Mouse (Mus musculus): ENCODE data around the gene 9230102O04Rik. TPM values are rescaled to one million over a fixed set of nuclear protein-coding genes. Genes with fewer than 3 reads are reported as not detected.
A peak's percentile ranks its signal among the peaks of the same experiment; 100 is the strongest.

9230102O04Rik gene
- total RNA-seq, 1 experiment, result not detected

DNA sequence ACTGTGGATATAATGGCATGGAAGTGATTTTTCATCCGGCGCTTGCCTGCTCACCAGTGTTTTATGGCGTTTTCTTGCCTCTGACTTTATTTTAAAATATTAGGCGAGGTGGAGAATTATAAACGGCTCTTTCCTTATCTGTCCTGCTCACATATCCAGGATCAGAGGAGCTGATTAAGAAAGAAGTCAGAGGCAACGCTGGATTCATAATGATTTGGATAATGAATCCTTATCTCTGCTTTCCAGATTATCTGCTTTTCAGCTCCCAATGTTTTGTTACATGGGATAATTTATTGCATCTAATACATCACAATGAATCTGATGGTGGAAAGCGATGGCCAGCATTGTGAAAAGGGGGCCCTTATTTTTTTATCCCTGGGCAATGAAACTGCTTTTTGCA, 3.2 kb upstream of the 9230102O04Rik start:
- in situ Hi-C loops (cut with MboI; ENCODE audit: low sequenced_read_pairs in 2 of 2, unreplicated experiment in 2 of 2), result no loop called here
- no peak for TF ChIP-seq CHD2 (IDR thresholded peaks at IDR 0.05; ENCODE audit: low read depth, low read length)
- no peak for TF ChIP-seq HCFC1 (IDR thresholded peaks at IDR 0.05; ENCODE audit: borderline replicate concordance, insufficient read depth, low read length)
- no peak for TF ChIP-seq ZC3H11A (IDR thresholded peaks at IDR 0.05; ENCODE audit: borderline replicate concordance, low read depth, low read length)
- no peak for TF ChIP-seq ZNF384 (IDR thresholded peaks at IDR 0.05; ENCODE audit: low read depth, low read length)
- TF ChIP-seq MAFK (IDR thresholded peaks at IDR 0.05; ENCODE audit: insufficient read depth, low read depth, low read length), result no peak
- H3K36me3 ChIP-seq (ENCODE audit: control insufficient read depth, insufficient read depth, low read length, poor library complexity, severe bottlenecking), result no peaks in the 10 kb centered on the region
- no peaks in the 10 kb centered on the region for H3K9me3 ChIP-seq (ENCODE audit: control insufficient read depth, insufficient read depth, low read depth, low read length)
- no peak overlapping the region for H3K27ac ChIP-seq (ENCODE audit: insufficient read depth, low read depth, low read length, poor library complexity, severe bottlenecking)
- no peak overlapping the region for H3K4me3 ChIP-seq (ENCODE audit: insufficient read depth in 1 of 2, low read depth in 1 of 2, low read length in 2 of 2, poor library complexity in 1 of 2, severe bottlenecking in 1 of 2)
- DNase-seq (ENCODE audit: low read depth, low spot score), result no peak
- H3K4me1 ChIP-seq (ENCODE audit: control insufficient read depth in 2 of 2, insufficient read depth in 2 of 2, low read length in 2 of 2, poor library complexity in 1 of 2), result no peaks in the 10 kb centered on the region
- H3K9ac ChIP-seq (ENCODE audit: insufficient read depth, low read depth, low read length, poor library complexity, severe bottlenecking), result no peak overlapping the region

DNA sequence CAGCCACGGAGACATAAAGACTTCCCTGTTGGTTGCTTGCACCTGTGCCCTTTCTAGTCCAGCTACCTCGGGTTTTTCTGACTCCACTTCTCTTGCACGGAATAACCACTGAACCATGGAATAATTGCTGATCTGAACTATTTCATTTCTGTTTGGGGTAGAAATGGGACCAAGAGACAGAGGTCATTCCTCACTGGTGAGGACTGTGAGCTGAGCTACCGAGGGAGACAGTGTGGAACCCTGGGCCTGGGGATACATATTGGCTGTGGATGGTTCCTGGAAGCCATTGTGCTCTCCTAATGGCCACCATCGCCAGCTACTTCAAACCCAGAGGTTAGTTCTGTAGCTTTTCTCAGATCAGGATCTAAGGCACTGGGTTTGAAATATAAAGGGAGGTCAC, 1.6 kb upstream of the 9230102O04Rik start:
- Histone ChIP-seq H3K27ac (ENCODE audit: insufficient read depth, low read depth, low read length, poor library complexity, severe bottlenecking) (no peak overlapping the region), H3K4me3 (ENCODE audit: insufficient read depth in 1 of 2, low read depth in 1 of 2, low read length in 2 of 2, poor library complexity in 1 of 2, severe bottlenecking in 1 of 2) (no peak overlapping the region), H3K36me3 (ENCODE audit: control insufficient read depth, insufficient read depth, low read length, poor library complexity, severe bottlenecking) (no peaks in the 10 kb centered on the region), H3K9me3 (ENCODE audit: control insufficient read depth, insufficient read depth, low read depth, low read length) (no peaks in the 10 kb centered on the region), H3K9ac (ENCODE audit: insufficient read depth, low read depth, low read length, poor library complexity, severe bottlenecking) (no peak overlapping the region), H3K4me1 (ENCODE audit: control insufficient read depth in 2 of 2, insufficient read depth in 2 of 2, low read length in 2 of 2, poor library complexity in 1 of 2) (no peaks in the 10 kb centered on the region)
- no peak for DNase-seq (ENCODE audit: low read depth, low spot score)
- in situ Hi-C loops (cut with MboI; ENCODE audit: low sequenced_read_pairs in 2 of 2, unreplicated experiment in 2 of 2), result no loop called here
- TF ChIP-seq ZC3H11A (IDR thresholded peaks at IDR 0.05; ENCODE audit: borderline replicate concordance, low read depth, low read length) (no peak), HCFC1 (IDR thresholded peaks at IDR 0.05; ENCODE audit: borderline replicate concordance, insufficient read depth, low read length) (no peak), MAFK (IDR thresholded peaks at IDR 0.05; ENCODE audit: insufficient read depth, low read depth, low read length) (no peak), ZNF384 (IDR thresholded peaks at IDR 0.05; ENCODE audit: low read depth, low read length) (no peak), CHD2 (IDR thresholded peaks at IDR 0.05; ENCODE audit: low read depth, low read length) (no peak)

DNA sequence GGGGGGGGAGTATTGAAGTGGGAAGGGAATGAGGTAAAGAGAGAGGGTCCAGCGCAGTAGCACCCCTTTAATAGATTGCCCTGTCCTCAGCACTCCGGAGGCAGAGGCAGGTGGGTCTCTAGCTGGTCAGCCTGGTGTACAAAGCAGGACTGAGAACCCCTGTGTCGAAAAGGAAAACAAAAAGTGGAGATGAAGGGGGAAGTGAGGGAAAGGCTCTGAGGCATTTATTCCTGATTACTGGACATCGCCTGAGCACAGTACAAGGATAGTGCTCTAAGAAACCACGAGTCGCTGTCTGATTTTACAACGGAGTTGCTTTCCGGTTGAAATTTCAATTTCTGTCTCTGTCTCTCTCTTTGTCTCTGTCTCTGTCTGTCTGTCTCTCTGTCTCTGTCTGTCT, 911 bp upstream of the 9230102O04Rik start:
- H3K36me3 ChIP-seq (ENCODE audit: control insufficient read depth, insufficient read depth, low read length, poor library complexity, severe bottlenecking), result no peaks in the 10 kb centered on the region
- in situ Hi-C loops (cut with MboI; ENCODE audit: low sequenced_read_pairs in 2 of 2, unreplicated experiment in 2 of 2), result no loop called here
- no peak overlapping the region for H3K9ac ChIP-seq (ENCODE audit: insufficient read depth, low read depth, low read length, poor library complexity, severe bottlenecking)
- H3K4me3 ChIP-seq (ENCODE audit: insufficient read depth in 1 of 2, low read depth in 1 of 2, low read length in 2 of 2, poor library complexity in 1 of 2, severe bottlenecking in 1 of 2), result no peak overlapping the region
- TF ChIP-seq CHD2 (IDR thresholded peaks at IDR 0.05; ENCODE audit: low read depth, low read length) (no peak), HCFC1 (IDR thresholded peaks at IDR 0.05; ENCODE audit: borderline replicate concordance, insufficient read depth, low read length) (no peak), MAFK (IDR thresholded peaks at IDR 0.05; ENCODE audit: insufficient read depth, low read depth, low read length) (no peak), ZNF384 (IDR thresholded peaks at IDR 0.05; ENCODE audit: low read depth, low read length) (no peak), ZC3H11A (IDR thresholded peaks at IDR 0.05; ENCODE audit: borderline replicate concordance, low read depth, low read length) (no peak)
- no peaks in the 10 kb centered on the region for H3K9me3 ChIP-seq (ENCODE audit: control insufficient read depth, insufficient read depth, low read depth, low read length)
- no peaks in the 10 kb centered on the region for H3K4me1 ChIP-seq (ENCODE audit: control insufficient read depth in 2 of 2, insufficient read depth in 2 of 2, low read length in 2 of 2, poor library complexity in 1 of 2)
- H3K27ac ChIP-seq (ENCODE audit: insufficient read depth, low read depth, low read length, poor library complexity, severe bottlenecking), result no peak overlapping the region
- no peak for DNase-seq (ENCODE audit: low read depth, low spot score)

DNA sequence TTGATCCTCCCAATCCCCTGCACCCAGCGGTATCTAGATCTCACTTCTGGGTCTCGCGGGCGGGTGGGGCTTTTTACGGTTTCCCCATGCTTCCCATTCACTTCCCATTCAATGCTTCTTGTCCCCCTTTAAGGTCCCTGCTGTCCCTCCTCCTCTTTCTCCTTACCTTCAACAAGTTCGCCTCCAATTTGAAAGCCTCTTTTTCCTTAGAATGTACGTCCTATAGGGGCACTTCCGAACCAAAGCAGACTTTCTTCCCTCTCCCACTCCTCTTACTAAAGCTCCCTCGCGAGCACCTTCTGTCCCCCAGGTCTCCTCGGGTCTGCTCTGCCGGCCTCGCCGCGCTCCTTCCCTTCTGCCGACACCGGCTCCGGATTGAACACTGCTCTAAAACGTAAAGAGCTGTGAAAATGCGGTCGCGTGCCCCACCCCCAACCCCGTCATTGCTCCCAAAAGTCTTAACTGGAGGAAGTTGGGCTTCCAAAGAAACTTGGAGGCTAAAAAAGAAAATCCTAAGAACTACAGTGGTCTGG, 377 bp upstream of the 9230102O04Rik start, which contains the start of gene Gata3:
Gene Gata3 (minus strand): TSS at position 384 of the 533 bp plus-strand sequence.
- no peak for TF ChIP-seq ZC3H11A (IDR thresholded peaks at IDR 0.05; ENCODE audit: borderline replicate concordance, low read depth, low read length)
- no peaks in the 10 kb centered on the region for H3K36me3 ChIP-seq (ENCODE audit: control insufficient read depth, insufficient read depth, low read length, poor library complexity, severe bottlenecking)
- peak within 1 kb of the TSS; percentile 50 to 54 for H3K4me3 ChIP-seq (ENCODE audit: insufficient read depth in 1 of 2, low read depth in 1 of 2, low read length in 2 of 2, poor library complexity in 1 of 2, severe bottlenecking in 1 of 2)
- no peak for DNase-seq (ENCODE audit: low read depth, low spot score)
- no peak within 1 kb of the TSS for H3K9ac ChIP-seq (ENCODE audit: insufficient read depth, low read depth, low read length, poor library complexity, severe bottlenecking)
- H3K9me3 ChIP-seq (ENCODE audit: control insufficient read depth, insufficient read depth, low read depth, low read length), result no peaks in the 10 kb centered on the region
- in situ Hi-C loops (cut with MboI; ENCODE audit: low sequenced_read_pairs in 2 of 2, unreplicated experiment in 2 of 2), result no loop called here
- no peaks in the 10 kb centered on the region for H3K4me1 ChIP-seq (ENCODE audit: control insufficient read depth in 2 of 2, insufficient read depth in 2 of 2, low read length in 2 of 2, poor library complexity in 1 of 2)
- no peak within 1 kb of the TSS for H3K27ac ChIP-seq (ENCODE audit: insufficient read depth, low read depth, low read length, poor library complexity, severe bottlenecking)

DNA sequence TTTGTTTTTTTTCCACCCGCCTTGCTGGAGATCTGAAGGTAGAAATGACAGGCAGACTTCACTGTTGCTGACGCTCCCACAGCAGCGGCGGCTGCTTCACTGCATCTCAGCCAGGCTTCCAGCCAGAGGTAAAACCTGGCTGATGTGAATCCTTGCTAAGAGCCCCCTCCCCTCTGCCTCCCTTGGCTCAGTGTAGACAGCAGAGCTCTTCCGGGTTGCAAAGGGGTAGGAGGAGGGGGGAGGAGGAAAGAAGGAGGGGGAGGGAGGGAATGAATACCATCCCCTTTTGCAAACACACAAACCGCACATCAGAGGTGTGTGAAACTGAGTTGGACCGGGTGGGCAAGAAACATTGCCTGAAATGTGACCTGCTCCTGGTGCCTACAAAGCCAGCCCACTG, 1.7 kb downstream of the 9230102O04Rik start:
- no peak for DNase-seq (ENCODE audit: low read depth, low spot score)
- in situ Hi-C loops (cut with MboI; ENCODE audit: low sequenced_read_pairs in 2 of 2, unreplicated experiment in 2 of 2), result no loop called here
- H3K27ac ChIP-seq (ENCODE audit: insufficient read depth, low read depth, low read length, poor library complexity, severe bottlenecking), result no peak overlapping the region
- no peaks in the 10 kb centered on the region for H3K9me3 ChIP-seq (ENCODE audit: control insufficient read depth, insufficient read depth, low read depth, low read length)
- H3K9ac ChIP-seq (ENCODE audit: insufficient read depth, low read depth, low read length, poor library complexity, severe bottlenecking), result no peak overlapping the region
- H3K4me1 ChIP-seq (ENCODE audit: control insufficient read depth in 2 of 2, insufficient read depth in 2 of 2, low read length in 2 of 2, poor library complexity in 1 of 2), result no peaks in the 10 kb centered on the region
- TF ChIP-seq CHD2 (IDR thresholded peaks at IDR 0.05; ENCODE audit: low read depth, low read length) (no peak), ZC3H11A (IDR thresholded peaks at IDR 0.05; ENCODE audit: borderline replicate concordance, low read depth, low read length) (no peak), HCFC1 (IDR thresholded peaks at IDR 0.05; ENCODE audit: borderline replicate concordance, insufficient read depth, low read length) (no peak), MAFK (IDR thresholded peaks at IDR 0.05; ENCODE audit: insufficient read depth, low read depth, low read length) (no peak), ZNF384 (IDR thresholded peaks at IDR 0.05; ENCODE audit: low read depth, low read length) (no peak)
- no peaks in the 10 kb centered on the region for H3K36me3 ChIP-seq (ENCODE audit: control insufficient read depth, insufficient read depth, low read length, poor library complexity, severe bottlenecking)
- H3K4me3 ChIP-seq (ENCODE audit: insufficient read depth in 1 of 2, low read depth in 1 of 2, low read length in 2 of 2, poor library complexity in 1 of 2, severe bottlenecking in 1 of 2), result no peak overlapping the region

Measured in ES-E14 (cell line).